Mouse (Mus musculus): Measurements from ENCODE around the gene Klk4.

- TF ChIP-seq GATA1 (IDR thresholded peaks at IDR 0.05; ENCODE audit: borderline replicate concordance, low read length) (no peak), FLI1 (IDR thresholded peaks at IDR 0.05; ENCODE audit: low read length) (no peak)
These were observed 10.8 kb downstream of the Klk4 start for GRCm38 (mm10) chr7:43891788-43892187.
